Mouse (Mus musculus) cerebellum, adult 2 months (tissue): ENCODE measurements around the gene Mettl11b.

ENCODE experiments used
- CTCF ChIP-seq: fragments of 200-500 bp; IDR thresholded peaks from 2 replicates; pipeline ENCODE4 v1.5.1; 2011; ENCODE audit warnings: low read depth, mild to moderate bottlenecking, control low read depth, low read length, moderate library complexity, borderline replicate concordance; ENCODE audit not compliant: insufficient read depth
- POLR2A ChIP-seq: fragments of 200-500 bp; IDR thresholded peaks from 2 replicates; pipeline ENCODE4 v1.6.1; 2011; ENCODE audit warnings: low read length, control low read depth, borderline replicate concordance; ENCODE audit not compliant: insufficient read depth

- TF ChIP-seq CTCF (no peak), POLR2A (no peak)
Observed at GRCm38 (mm10) chr1:163657766-163658534, 67.1 kb downstream of the Mettl11b start.
